Mouse (Mus musculus): ENCODE results near the gene H6pd.
A peak's percentile ranks its signal among the peaks of the same experiment; 100 is the strongest.

- TF ChIP-seq CTCF (IDR thresholded peaks at IDR 0.05 in 2 of 3, conservative IDR thresholded peaks at IDR 0.05 in 1 of 3; ENCODE audit: control insufficient read depth in 1 of 3, insufficient read depth in 1 of 3, low read depth in 2 of 3, low read length in 3 of 3, poor library complexity in 1 of 3, severe bottlenecking in 1 of 3) (no peak), MXI1 (IDR thresholded peaks at IDR 0.05; ENCODE audit: low read depth, low read length) (0 out of 2 replicates have a peak, but pooled peaks have one; percentile 31), TCF12 (IDR thresholded peaks at IDR 0.05; ENCODE audit: low read depth, low read length) (no peak), GABPA (IDR thresholded peaks at IDR 0.05; ENCODE audit: low read depth, low read length) (no peak), POLR2AphosphoS2 (IDR thresholded peaks at IDR 0.05; ENCODE audit: low read length) (no peak), USF1 (IDR thresholded peaks at IDR 0.05; ENCODE audit: low read depth, low read length) (no peak), CHD2 (IDR thresholded peaks at IDR 0.05; ENCODE audit: low read length) (no peak), UBTF (IDR thresholded peaks at IDR 0.05; ENCODE audit: borderline replicate concordance, insufficient read depth, low read depth, low read length) (no peak), POLR2A (IDR thresholded peaks at IDR 0.05; ENCODE audit: control insufficient read depth in 1 of 2, insufficient read depth in 1 of 2, low read depth in 1 of 2, low read length in 2 of 2, poor library complexity in 1 of 2) (no peak), ZC3H11A (IDR thresholded peaks at IDR 0.05; ENCODE audit: low read depth, low read length) (no peak), RCOR1 (IDR thresholded peaks at IDR 0.05; ENCODE audit: low read depth, low read length) (0 out of 2 replicates have a peak, but pooled peaks have one; percentile 26), POLR2AphosphoS5 (IDR thresholded peaks at IDR 0.05; ENCODE audit: borderline replicate concordance, low read depth, low read length) (no peak), EP300 (IDR thresholded peaks at IDR 0.05; ENCODE audit: low read depth in 1 of 2, low read length in 2 of 2) (peak in 1 of 2 experiments; percentile 47; a peak in 1 of 4 replicates), MYC (IDR thresholded peaks at IDR 0.05; ENCODE audit: low read depth, low read length) (no peak)
Observed at GRCm38 (mm10) chr4:149988931-149989556, 19.8 kb downstream of the H6pd start.
